Mouse (Mus musculus): Measurements from ENCODE around the gene Serpinb9b.

DNA sequence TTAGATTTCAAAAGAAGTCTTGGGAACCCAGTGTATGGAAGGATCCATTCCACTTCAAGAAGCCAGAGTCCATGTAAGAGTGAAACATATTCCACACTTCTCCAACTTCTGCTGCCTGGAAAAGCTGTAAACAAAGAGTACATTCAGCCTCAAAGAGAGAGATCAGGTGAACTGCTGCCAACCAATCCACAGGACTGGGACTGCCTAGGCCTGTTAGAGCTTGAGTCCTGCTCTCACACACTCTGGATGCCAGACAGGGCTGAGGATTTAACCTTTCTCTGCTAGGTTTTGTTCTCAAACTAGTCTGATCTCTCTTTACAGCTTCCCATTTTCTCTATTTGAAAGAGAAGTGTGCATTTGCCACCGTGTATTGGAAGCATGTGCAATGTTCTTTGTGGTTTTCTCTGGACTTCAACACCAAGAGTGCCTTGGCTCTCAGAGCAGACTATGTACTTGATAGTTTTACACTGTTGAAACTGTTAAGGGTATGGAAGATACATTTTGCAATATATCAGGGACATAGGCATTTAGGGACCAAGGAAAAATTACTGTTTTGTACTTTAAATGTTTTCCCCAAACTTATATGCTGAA lies 40.3 kb downstream of the Serpinb9b start:
- TF ChIP-seq POLR2A (IDR thresholded peaks at IDR 0.05; ENCODE audit: low read depth, low read length) (no peak), CTCF (IDR thresholded peaks at IDR 0.05; ENCODE audit: extremely low read depth, insufficient read depth, insufficient read length, insufficient replicate concordance) (no peak)
